In genomic region chr15:89058736-89059135, GRCm38 (mm10) we compare ENCODE assay signal across 10 mouse cellular contexts. TPM values are rescaled to one million over a fixed set of nuclear protein-coding genes. Genes with fewer than 3 reads are reported as not detected.
DNase-seq lines count a peak whose midpoint lies in the region; ATAC-seq and TF ChIP-seq lines count a peak whose summit lies in the region.
"Had no signal": no experiment of that assay in that cellular context is flagged by ENCODE, and none has a peak within 500 bp of the region (broad histone marks: within the 10 kb centered on the region; RNA-seq: fewer than 3 reads in every experiment).

No protein-coding gene starts in this region.

- peak overlapping the region; percentile 54 for H3K27ac ChIP-seq in cerebellum, adult 2 months (ENCODE audit: insufficient read depth, low read length)
- no peak overlapping the region for H3K27ac ChIP-seq in lung, embryonic 14.5 days (ENCODE audit: low read depth)
- H3K27ac ChIP-seq in hindbrain, embryonic 11.5 days (ENCODE audit: low read depth, low read length) = no peak overlapping the region
- H3K27ac ChIP-seq in neural tube, embryonic 14.5 days (ENCODE audit: low read depth, low read length) = 0 out of 2 replicates have a peak overlapping the region, but pooled peaks have one; percentile 22

- peak in 1 of 2 experiments; percentile 29 for DNase-seq in cerebellum, adult 2 months
- DNase-seq in lung, embryonic 14.5 days = no peak
- no peak for DNase-seq in lung, postnatal 14 days
- no peak for DNase-seq in hindbrain, embryonic 11.5 days (ENCODE audit: low spot score)
- DNase-seq in Muller cell, postnatal 12 days (ENCODE audit: inconsistent ontology term) = no peak
- no peak for DNase-seq in layer of hippocampus, adult 9-11 months
- DNase-seq: adrenal gland, adult 8-10 months had no signal

- peaks cover 26% of the 10 kb centered on the region for H3K4me1 ChIP-seq in cerebellum, adult 2 months (ENCODE audit: control insufficient read depth, insufficient read depth, low read length)
- H3K4me1 ChIP-seq in lung, embryonic 14.5 days (ENCODE audit: insufficient read depth) = 0 out of 2 replicates have a peak, but pooled peaks cover 3% of the 10 kb centered on the region
- H3K4me1 ChIP-seq in hindbrain, embryonic 11.5 days (replicated peaks; ENCODE audit: control insufficient read depth, insufficient read depth, low read length) = no peaks in the 10 kb centered on the region
- H3K4me1 ChIP-seq in neural tube, embryonic 14.5 days (ENCODE audit: control insufficient read depth, insufficient read depth, low read length) = peaks cover 11% of the 10 kb centered on the region; the same call in 1 of the 2 replicates

- H3K4me2 ChIP-seq in lung, embryonic 14.5 days = peak overlapping the region; percentile 96
- peak overlapping the region; percentile 73 for H3K4me2 ChIP-seq in hindbrain, embryonic 11.5 days (replicated peaks; ENCODE audit: low read depth, low read length)
- H3K4me2 ChIP-seq in neural tube, embryonic 14.5 days (ENCODE audit: low read depth, low read length) = peak overlapping the region; percentile 84

- H3K36me3 ChIP-seq in lung, embryonic 14.5 days (ENCODE audit: insufficient read depth) = no peaks in the 10 kb centered on the region
- no peaks in the 10 kb centered on the region for H3K36me3 ChIP-seq in hindbrain, embryonic 11.5 days (ENCODE audit: control insufficient read depth, insufficient read depth, low read length)
- no peaks in the 10 kb centered on the region for H3K36me3 ChIP-seq in neural tube, embryonic 14.5 days (ENCODE audit: control insufficient read depth, insufficient read depth, low read length)

- no peaks in the 10 kb centered on the region for H3K27me3 ChIP-seq in cerebellum, adult 2 months (ENCODE audit: control insufficient read depth, insufficient read depth, low read length)
- peaks cover 38% of the 10 kb centered on the region for H3K27me3 ChIP-seq in lung, embryonic 14.5 days (ENCODE audit: insufficient read depth, low read length)
- peaks cover 12% of the 10 kb centered on the region; the same call in 1 of the 2 replicates for H3K27me3 ChIP-seq in hindbrain, embryonic 11.5 days (ENCODE audit: control insufficient read depth, insufficient read depth, low read length)
- no peaks in the 10 kb centered on the region for H3K27me3 ChIP-seq in neural tube, embryonic 14.5 days (ENCODE audit: control insufficient read depth, insufficient read depth, low read length)

- WGBS in cerebellum, adult 2 months = 33% methylated on average over 6 of the region's 6 CpGs
- WGBS in lung, embryonic 14.5 days = 21% methylated on average over 6 of the region's 6 CpGs
- whole genome bisulfite sequencing in hindbrain, embryonic 11.5 days = 29% methylated on average over 6 of the region's 6 CpGs
- WGBS in neural tube, embryonic 14.5 days = 39% methylated on average over 6 of the region's 6 CpGs

- ATAC-seq in cerebellum, adult (ENCODE audit: insufficient number of reproducible peaks, low FRiP score, low TSS enrichment) = no peak
- no peak for ATAC-seq in lung, embryonic 14.5 days (ENCODE audit: insufficient read depth)
- no peak for ATAC-seq in hindbrain, embryonic 11.5 days (ENCODE audit: low FRiP score)
- no peak for ATAC-seq in neural tube, embryonic 14.5 days (ENCODE audit: low read depth)

- no peak for TF ChIP-seq POLR2A in cerebellum, adult 2 months (IDR thresholded peaks at IDR 0.05; ENCODE audit: borderline replicate concordance, insufficient read depth, low read length)

- H3K9me3 ChIP-seq in lung, embryonic 14.5 days (ENCODE audit: low read depth, low read length) = no peaks in the 10 kb centered on the region
- no peaks in the 10 kb centered on the region for H3K9me3 ChIP-seq in hindbrain, embryonic 11.5 days (ENCODE audit: control insufficient read depth, low read length)
- no peaks in the 10 kb centered on the region for H3K9me3 ChIP-seq in neural tube, embryonic 14.5 days (ENCODE audit: control insufficient read depth, low read length)

- H3K9ac ChIP-seq in lung, embryonic 14.5 days = no peak overlapping the region
- H3K9ac ChIP-seq in hindbrain, embryonic 11.5 days (ENCODE audit: low read depth, low read length) = no peak overlapping the region; the same call in none of the 2 replicates
- H3K9ac ChIP-seq in neural tube, embryonic 14.5 days (replicated peaks; ENCODE audit: low read depth, low read length) = peak overlapping the region; percentile 79

- H3K4me3 ChIP-seq in cerebellum, adult 2 months (replicated peaks; ENCODE audit: insufficient read depth, low read depth, low read length) = peak overlapping the region; percentile 72
- H3K4me3 ChIP-seq in lung, embryonic 14.5 days (ENCODE audit: low read depth, low read length) = no peak overlapping the region
- H3K4me3 ChIP-seq in hindbrain, embryonic 11.5 days (ENCODE audit: low read depth, low read length) = no peak overlapping the region
- peak overlapping the region; percentile 67 for H3K4me3 ChIP-seq in neural tube, embryonic 14.5 days (ENCODE audit: low read depth, low read length)
- H3K4me3 ChIP-seq: myocyte had no signal

- TF ChIP-seq CTCF in cerebellum, adult 2 months (IDR thresholded peaks at IDR 0.05; ENCODE audit: borderline replicate concordance, insufficient read depth, low read depth, low read length) = no peak
- TF ChIP-seq CTCF in lung, embryonic 14.5 days (IDR thresholded peaks at IDR 0.05; ENCODE audit: low read depth) = no peak

RNA-seq across cellular contexts. Expression of gene Panx2, which starts 0.8 kb away (rescaled TPM):
- polyA plus RNA-seq in cerebellum, adult 2 months (2012; rRNA removed) = 134 and 155 TPM in 2 replicates
- 0.22 and 0.34 TPM in 2 replicates for polyA plus RNA-seq in lung, embryonic 14.5 days (2014; fragmentation: Nextera tagmentation; extraction: Ambion mirVana)
- 0.33 and 0.94 TPM in 2 replicates for polyA plus RNA-seq in hindbrain, embryonic 11.5 days (2014; fragmentation: Nextera tagmentation; extraction: Ambion mirVana)
- polyA plus RNA-seq in neural tube, embryonic 14.5 days (2014; fragmentation: Nextera tagmentation; extraction: Ambion mirVana) = 6.4 and 8.0 TPM in 2 replicates
- polyA plus RNA-seq: myocyte had no signal

RNA-seq across cellular contexts. Expression of gene Trabd, which starts 16.2 kb away (rescaled TPM):
- 52.5 and 56.4 TPM in 2 replicates for polyA plus RNA-seq in cerebellum, adult 2 months (2012; rRNA removed)
- polyA plus RNA-seq in lung, embryonic 14.5 days (2014; fragmentation: Nextera tagmentation; extraction: Ambion mirVana) = 48.6 and 51.6 TPM in 2 replicates
- 39.5 and 42.1 TPM in 2 replicates for polyA plus RNA-seq in hindbrain, embryonic 11.5 days (2014; fragmentation: Nextera tagmentation; extraction: Ambion mirVana)
- polyA plus RNA-seq in neural tube, embryonic 14.5 days (2014; fragmentation: Nextera tagmentation; extraction: Ambion mirVana) = 36.4 and 38.5 TPM in 2 replicates

RNA-seq across cellular contexts. Expression of gene Selenoo, which starts 30.1 kb away (rescaled TPM):
- 58.1 and 65.6 TPM in 2 replicates for polyA plus RNA-seq in cerebellum, adult 2 months (2012; rRNA removed)
- 18.7 and 21.5 TPM in 2 replicates for polyA plus RNA-seq in lung, embryonic 14.5 days (2014; fragmentation: Nextera tagmentation; extraction: Ambion mirVana)
- polyA plus RNA-seq in hindbrain, embryonic 11.5 days (2014; fragmentation: Nextera tagmentation; extraction: Ambion mirVana) = 17.2 and 20.4 TPM in 2 replicates
- 21.4 and 23.9 TPM in 2 replicates for polyA plus RNA-seq in neural tube, embryonic 14.5 days (2014; fragmentation: Nextera tagmentation; extraction: Ambion mirVana)

Comparison
In these comparisons a context has a peak if more than half of its experiments do, and no peak if none do; other contexts are left out.
1. H3K27ac ChIP-seq: peak in cerebellum, adult 2 months (single experiment) and neural tube, embryonic 14.5 days (single experiment); none in lung, embryonic 14.5 days (single experiment) and hindbrain, embryonic 11.5 days (single experiment).
2. H3K4me3 ChIP-seq: peak in cerebellum, adult 2 months (single experiment) and neural tube, embryonic 14.5 days (single experiment); none in lung, embryonic 14.5 days (single experiment) and hindbrain, embryonic 11.5 days (single experiment).
3. RNA of gene Panx2, which starts 0.8 kb away (polyA plus RNA-seq): 134 to 155 TPM in cerebellum, adult 2 months; 6.4 to 8.0 TPM in neural tube, embryonic 14.5 days, 0.33 to 0.94 TPM in hindbrain, embryonic 11.5 days and 0.22 to 0.34 TPM in lung, embryonic 14.5 days; every median in the first group is over 10 times any median in the second.
4. Peak in every context shown above with its lines, with median percentiles within 50 percentile points of each other: H3K4me2 ChIP-seq.